Mouse (Mus musculus): ENCODE measurements around the gene Olfr45. TPM values are rescaled to one million over a fixed set of nuclear protein-coding genes. Genes with fewer than 3 reads are reported as not detected.

Olfr45 gene
- polyA plus RNA-seq, 1 experiment from 2014 or later: not detected

DNA sequence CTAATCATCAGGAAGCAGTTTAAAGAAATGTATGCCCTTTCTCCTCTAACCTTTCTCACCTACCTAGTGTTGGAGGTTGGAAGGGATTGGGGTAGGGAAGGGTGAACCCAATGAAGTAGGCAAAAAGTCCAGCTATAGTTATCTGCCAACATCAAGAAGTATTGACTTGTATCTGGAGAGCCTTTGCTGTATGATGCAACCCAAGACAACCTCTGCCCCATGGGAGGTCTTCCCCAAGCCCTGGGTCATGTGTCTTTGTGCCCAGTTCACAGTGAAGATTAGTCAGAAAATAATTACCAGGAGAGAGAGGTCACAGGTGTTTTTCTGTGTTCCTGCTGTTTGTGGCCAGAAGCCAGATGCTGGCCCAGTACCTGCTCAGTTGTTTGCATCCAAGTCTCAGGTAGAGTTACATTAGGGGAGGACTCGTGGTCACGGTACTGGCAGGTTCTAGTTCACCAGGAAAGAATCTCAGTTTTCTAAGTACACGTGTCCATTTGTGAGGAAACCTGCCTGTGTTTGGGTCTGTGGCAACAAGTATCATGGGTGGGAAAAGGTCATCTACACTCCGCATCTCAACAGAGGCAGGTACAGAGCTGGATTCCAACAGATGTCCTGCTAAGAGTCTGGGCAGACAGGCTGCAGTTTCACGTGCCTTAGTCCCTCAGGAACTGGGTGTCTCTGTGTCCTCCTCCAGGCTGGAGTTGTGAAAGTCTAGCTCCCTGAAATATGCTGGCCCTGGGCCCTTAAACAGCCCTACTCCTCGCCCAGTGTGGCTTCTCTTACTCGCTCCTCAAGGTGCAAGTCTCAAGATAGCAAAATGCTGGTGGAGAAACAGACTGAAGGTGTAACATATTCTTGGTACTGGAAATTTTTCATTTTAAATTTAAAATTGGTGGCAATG is 35.7 kb downstream of the Olfr45 start:
- WGBS: 89% methylated on average over 7 of the region's 7 CpGs
- Histone ChIP-seq H3K27ac (ENCODE audit: low read depth, low read length) (no peak overlapping the region), H3K9me3 (ENCODE audit: control insufficient read depth, low read length) (no peaks in the 10 kb centered on the region), H3K27me3 (ENCODE audit: control insufficient read depth, insufficient read depth, low read length) (no peaks in the 10 kb centered on the region), H3K4me3 (ENCODE audit: low read depth, low read length) (no peak overlapping the region), H3K9ac (replicated peaks; ENCODE audit: low read depth, low read length) (no peak overlapping the region), H3K4me2 (ENCODE audit: low read depth, low read length) (no peak overlapping the region), H3K4me1 (ENCODE audit: control insufficient read depth, insufficient read depth, low read length) (no peaks in the 10 kb centered on the region), H3K36me3 (ENCODE audit: control insufficient read depth, insufficient read depth, low read length) (no peaks in the 10 kb centered on the region)
- ATAC-seq (ENCODE audit: low read depth): no peak

- Histone ChIP-seq H3K4me1 (ENCODE audit: control insufficient read depth, insufficient read depth, low read length) (no peaks in the 10 kb centered on the region), H3K36me3 (ENCODE audit: control insufficient read depth, insufficient read depth, low read length) (no peaks in the 10 kb centered on the region), H3K9ac (replicated peaks; ENCODE audit: low read depth, low read length) (no peak overlapping the region), H3K4me3 (ENCODE audit: low read depth, low read length) (no peak overlapping the region), H3K27ac (ENCODE audit: low read depth, low read length) (no peak overlapping the region), H3K27me3 (ENCODE audit: control insufficient read depth, insufficient read depth, low read length) (no peaks in the 10 kb centered on the region), H3K4me2 (ENCODE audit: low read depth, low read length) (no peak overlapping the region), H3K9me3 (ENCODE audit: control insufficient read depth, low read length) (no peaks in the 10 kb centered on the region; the same call in 1 of the 2 replicates)
- WGBS: 80% methylated on average over 6 of the region's 6 CpGs
- ATAC-seq (ENCODE audit: low read depth): no peak
These were observed 39.3 kb downstream of the Olfr45 start for GRCm38 (mm10) chr7:140721095-140721494.

DNA sequence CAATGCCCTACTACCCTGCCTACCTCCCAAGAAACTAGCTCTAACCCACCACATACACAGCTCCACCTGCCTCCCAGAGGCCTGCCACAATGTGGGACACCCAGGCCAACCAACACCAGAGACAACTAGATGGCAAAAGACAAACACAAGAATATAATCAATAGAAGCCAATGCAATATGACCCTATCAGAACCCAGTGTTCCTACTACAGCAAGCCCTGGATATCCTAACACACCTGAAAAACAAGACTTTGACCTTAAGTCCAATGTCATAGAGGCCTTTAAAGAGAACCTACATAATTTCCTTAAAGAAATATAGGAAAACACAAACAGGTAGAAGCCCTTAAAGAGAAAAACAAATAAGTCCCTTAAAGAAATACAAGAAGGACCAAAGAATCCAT is 43.8 kb downstream of the Olfr45 start:
- Histone ChIP-seq H3K4me1 (ENCODE audit: control insufficient read depth, insufficient read depth, low read length) (no peaks in the 10 kb centered on the region), H3K4me3 (ENCODE audit: low read depth, low read length) (no peak overlapping the region), H3K9me3 (ENCODE audit: control insufficient read depth, low read length) (no peaks in the 10 kb centered on the region; the same call in 1 of the 2 replicates), H3K36me3 (ENCODE audit: control insufficient read depth, insufficient read depth, low read length) (no peaks in the 10 kb centered on the region), H3K27ac (ENCODE audit: low read depth, low read length) (no peak overlapping the region), H3K4me2 (ENCODE audit: low read depth, low read length) (no peak overlapping the region), H3K27me3 (ENCODE audit: control insufficient read depth, insufficient read depth, low read length) (no peaks in the 10 kb centered on the region), H3K9ac (replicated peaks; ENCODE audit: low read depth, low read length) (no peak overlapping the region)
- no peak for ATAC-seq (ENCODE audit: low read depth)

GRCm38 (mm10) chr7:140733162-140733561 is 51.4 kb downstream of the Olfr45 start:
- Histone ChIP-seq H3K4me3 (ENCODE audit: low read depth, low read length) (no peak overlapping the region), H3K9ac (replicated peaks; ENCODE audit: low read depth, low read length) (no peak overlapping the region), H3K4me2 (ENCODE audit: low read depth, low read length) (no peak overlapping the region), H3K4me1 (ENCODE audit: control insufficient read depth, insufficient read depth, low read length) (no peaks in the 10 kb centered on the region), H3K27ac (ENCODE audit: low read depth, low read length) (no peak overlapping the region), H3K36me3 (ENCODE audit: control insufficient read depth, insufficient read depth, low read length) (no peaks in the 10 kb centered on the region), H3K27me3 (ENCODE audit: control insufficient read depth, insufficient read depth, low read length) (no peaks in the 10 kb centered on the region), H3K9me3 (ENCODE audit: control insufficient read depth, low read length) (no peaks in the 10 kb centered on the region)
- ATAC-seq (ENCODE audit: low read depth): no peak
- WGBS: 68% methylated on average over 2 of the region's 2 CpGs

Other genes with a start within 250 kb of the Olfr45 start
- not detected in 2 replicates for gene Olfr533, start 218.6 kb upstream of the Olfr45 start, polyA plus RNA-seq (2014; fragmentation: Nextera tagmentation; extraction: Ambion mirVana)
- not detected in 2 replicates for gene Olfr535, start 197.7 kb upstream of the Olfr45 start, polyA plus RNA-seq (2014; fragmentation: Nextera tagmentation; extraction: Ambion mirVana)
- gene Olfr536, start 174.6 kb upstream of the Olfr45 start, polyA plus RNA-seq (2014; fragmentation: Nextera tagmentation; extraction: Ambion mirVana): not detected in 2 replicates
- gene Olfr538, start 114.1 kb upstream of the Olfr45 start, polyA plus RNA-seq (2014; fragmentation: Nextera tagmentation; extraction: Ambion mirVana): not detected in 2 replicates
- gene Olfr46, start 80.7 kb upstream of the Olfr45 start, polyA plus RNA-seq (2014; fragmentation: Nextera tagmentation; extraction: Ambion mirVana): 0.03 TPM in 1 of 2 replicates, not detected in the other
- not detected in 2 replicates for gene Olfr61, start 53.0 kb upstream of the Olfr45 start, polyA plus RNA-seq (2014; fragmentation: Nextera tagmentation; extraction: Ambion mirVana)
- not detected in 2 replicates for gene Olfr53, start 35.5 kb upstream of the Olfr45 start, polyA plus RNA-seq (2014; fragmentation: Nextera tagmentation; extraction: Ambion mirVana)
- 0.03 TPM in 1 of 2 replicates, not detected in the other for gene Olfr539, start 22.0 kb upstream of the Olfr45 start, polyA plus RNA-seq (2014; fragmentation: Nextera tagmentation; extraction: Ambion mirVana)
- not detected in 2 replicates for gene Olfr541, start 15.3 kb downstream of the Olfr45 start, polyA plus RNA-seq (2014; fragmentation: Nextera tagmentation; extraction: Ambion mirVana)
- gene Cyp2e1, start 81.8 kb downstream of the Olfr45 start, polyA plus RNA-seq (2014; fragmentation: Nextera tagmentation; extraction: Ambion mirVana): not detected in 2 replicates
- gene Syce1, start 105.9 kb downstream of the Olfr45 start, polyA plus RNA-seq (2014; fragmentation: Nextera tagmentation; extraction: Ambion mirVana): 0.97 TPM in 1 of 2 replicates, not detected in the other
- 36.7 and 37.5 TPM in 2 replicates for gene Zfp941, start 140.2 kb downstream of the Olfr45 start, polyA plus RNA-seq (2014; fragmentation: Nextera tagmentation; extraction: Ambion mirVana)
- 0.31 TPM in 1 of 2 replicates, not detected in the other for gene Urah, start 153.1 kb downstream of the Olfr45 start, polyA plus RNA-seq (2014; fragmentation: Nextera tagmentation; extraction: Ambion mirVana)
- not detected in 2 replicates for gene Scgb1c1, start 163.6 kb downstream of the Olfr45 start, polyA plus RNA-seq (2014; fragmentation: Nextera tagmentation; extraction: Ambion mirVana)
- gene Odf3, start 165.9 kb downstream of the Olfr45 start, polyA plus RNA-seq (2014; fragmentation: Nextera tagmentation; extraction: Ambion mirVana): 0.22 and 0.37 TPM in 2 replicates
- gene Gm45785, start 174.4 kb downstream of the Olfr45 start, polyA plus RNA-seq (2014; fragmentation: Nextera tagmentation; extraction: Ambion mirVana): 0.56 TPM in 1 of 2 replicates, not detected in the other
- 89.4 and 101 TPM in 2 replicates for gene Ric8a, start 175.0 kb downstream of the Olfr45 start, polyA plus RNA-seq (2014; fragmentation: Nextera tagmentation; extraction: Ambion mirVana)
- 55.8 and 60.1 TPM in 2 replicates for gene Bet1l, start 175.6 kb downstream of the Olfr45 start, polyA plus RNA-seq (2014; fragmentation: Nextera tagmentation; extraction: Ambion mirVana)
- gene Psmd13, start 200.0 kb downstream of the Olfr45 start, polyA plus RNA-seq (2014; fragmentation: Nextera tagmentation; extraction: Ambion mirVana): 144 and 155 TPM in 2 replicates
- 46.8 and 61.6 TPM in 2 replicates for gene Sirt3, start 200.4 kb downstream of the Olfr45 start, polyA plus RNA-seq (2014; fragmentation: Nextera tagmentation; extraction: Ambion mirVana)
- gene Cox8b, start 218.5 kb downstream of the Olfr45 start, polyA plus RNA-seq (2014; fragmentation: Nextera tagmentation; extraction: Ambion mirVana): not detected in 2 replicates
- 0.27 and 0.64 TPM in 2 replicates for gene Nlrp6, start 239.0 kb downstream of the Olfr45 start, polyA plus RNA-seq (2014; fragmentation: Nextera tagmentation; extraction: Ambion mirVana)

All from neural tube, embryonic 14.5 days (tissue).